Mouse (Mus musculus): ENCODE results near the gene Spata31d1a. TPM values are rescaled to one million over a fixed set of nuclear protein-coding genes. Genes with fewer than 3 reads are reported as not detected.

Gene Spata31d1a
- not detected in 4 replicates for total RNA-seq (2023; ENCODE audit: inconsistent age)

DNA sequence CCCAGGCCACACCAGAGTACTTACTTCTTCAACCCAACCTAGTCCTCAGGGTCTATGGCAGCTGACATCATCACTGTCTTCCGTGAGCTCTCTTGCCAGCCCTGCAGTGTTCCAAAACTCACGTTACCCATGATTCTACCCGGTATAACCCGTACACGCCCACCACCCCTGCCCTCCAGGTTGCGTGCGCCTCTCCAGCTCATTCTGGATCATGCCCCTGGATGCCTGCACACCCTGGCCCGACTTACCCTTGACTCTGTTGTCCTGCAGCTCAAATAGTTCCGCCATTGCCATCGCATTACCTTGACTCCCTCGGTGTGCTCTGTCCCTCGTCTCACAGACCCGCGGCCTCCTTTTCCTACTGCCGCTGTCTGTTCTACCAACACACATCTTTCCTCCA, at the start of gene Spata31d1a:
Gene Spata31d1a (minus strand): TSS at position 101 of the 400 bp plus-strand sequence.

GRCm38 (mm10) chr13:59746711-59747110, 36.6 kb upstream of the Spata31d1a start, which contains the start of gene 1700014D04Rik:
TSS of gene 1700014D04Rik (minus strand) at chr13:59746752.

GRCm38 (mm10) chr13:59731652-59732051, 21.5 kb upstream of the Spata31d1a start, which contains the start of gene Spata31d1d:
TSS of gene Spata31d1d (minus strand) at chr13:59731752.

GRCm38 (mm10) chr13:59711984-59712383, 1.9 kb upstream of the Spata31d1a start, which contains the start of gene Spata31d1b:
TSS of gene Spata31d1b (plus strand) at chr13:59712284.

GRCm38 (mm10) chr13:59694008-59694407, 16.1 kb downstream of the Spata31d1a start, which contains the start of gene 4921517D22Rik:
TSS of gene 4921517D22Rik (minus strand) at chr13:59694108.

GRCm38 (mm10) chr13:59675151-59676011, 34.7 kb downstream of the Spata31d1a start, which contains the start of gene Golm1:
TSS of gene Golm1 (minus strand) at chr13:59675811.

Other genes with a start within 250 kb of the Spata31d1a start
- 50.1 to 58.1 TPM (median 52.2 TPM) in 4 replicates for gene Agtpbp1, start 125.1 kb downstream of the Spata31d1a start, total RNA-seq (2023; ENCODE audit: inconsistent age)
- gene Naa35, start 125.1 kb downstream of the Spata31d1a start, total RNA-seq (2023; ENCODE audit: inconsistent age) = 64.0 to 86.5 TPM (median 78.1 TPM) in 4 replicates
- 23.7 to 26.3 TPM (median 25.1 TPM) in 4 replicates for gene Golm1, start 34.5 kb downstream of the Spata31d1a start, total RNA-seq (2023; ENCODE audit: inconsistent age)
- gene 4921517D22Rik, start 16.2 kb downstream of the Spata31d1a start, total RNA-seq (2023; ENCODE audit: inconsistent age) = not detected in 4 replicates
- gene Spata31d1b, start 2.0 kb upstream of the Spata31d1a start, total RNA-seq (2023; ENCODE audit: inconsistent age) = not detected in 4 replicates
- gene Spata31d1d, start 21.4 kb upstream of the Spata31d1a start, total RNA-seq (2023; ENCODE audit: inconsistent age) = not detected in 4 replicates
- 0.70 TPM in 1 of 4 replicates, not detected in the others for gene 1700014D04Rik, start 36.4 kb upstream of the Spata31d1a start, total RNA-seq (2023; ENCODE audit: inconsistent age)
- gene Isca1, start 59.5 kb upstream of the Spata31d1a start, total RNA-seq (2023; ENCODE audit: inconsistent age) = 86.8 to 92.3 TPM (median 91.0 TPM) in 4 replicates
- gene Gm49354, start 71.9 kb upstream of the Spata31d1a start, total RNA-seq (2023; ENCODE audit: inconsistent age) = not detected in 4 replicates
- gene Tut7, start 112.8 kb upstream of the Spata31d1a start, total RNA-seq (2023; ENCODE audit: inconsistent age) = 234 to 279 TPM (median 245 TPM) in 4 replicates

Measured in B cell, adult (primary cell).